Mouse (Mus musculus) erythroblast, embryonic 14.5 days (primary cell): ENCODE measurements at regions not wholly inside any gene's neighbourhood (a gene's known extent, or its start where the extent isn't known, plus 50 kb on each side); places are given as distances from the start of the nearest gene placed in this dataset.

ENCODE experiments used
- GATA1 ChIP-seq: IDR thresholded peaks from 2 replicates; pipeline ENCODE4 v1.6.1; 2012; ENCODE audit warnings: low read length, inconsistent platforms, mixed read lengths
- TAL1 ChIP-seq: IDR thresholded peaks from 3 replicates; pipeline ENCODE4 v1.6.1; 2012; ENCODE audit warnings: low read length, inconsistent platforms, mixed read lengths

DNA sequence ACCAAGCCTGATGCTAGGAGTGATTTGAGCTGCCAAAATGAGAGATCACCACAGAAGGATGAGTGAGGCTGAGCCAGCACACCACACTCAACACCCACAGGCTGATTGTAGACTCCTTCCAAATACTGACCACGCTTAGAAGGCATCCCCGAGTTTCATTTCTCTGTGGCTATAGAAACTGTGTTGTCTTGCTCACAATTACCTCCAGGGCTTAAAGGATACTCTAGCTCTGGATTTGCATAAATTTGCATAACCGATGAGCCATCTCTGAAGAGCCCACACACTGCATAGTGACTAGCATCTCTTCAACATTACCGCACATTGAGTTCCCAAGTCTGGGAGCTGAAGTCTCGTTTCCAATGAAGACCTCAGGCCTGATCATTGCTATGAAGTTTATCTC is 110.3 kb downstream of the Nufip1 start:
- TF ChIP-seq TAL1 (no peak), GATA1 (no peak)
